Mouse (Mus musculus) embryo, embryonic 10 days (tissue): Measurements from ENCODE around the gene Shkbp1.

Source experiments
- DNase-seq: peaks from one replicate; pipeline ENCODE4 v3.0.0-alpha.2; 2015; ENCODE audit warnings: low spot score

The Shkbp1 gene

DNA sequence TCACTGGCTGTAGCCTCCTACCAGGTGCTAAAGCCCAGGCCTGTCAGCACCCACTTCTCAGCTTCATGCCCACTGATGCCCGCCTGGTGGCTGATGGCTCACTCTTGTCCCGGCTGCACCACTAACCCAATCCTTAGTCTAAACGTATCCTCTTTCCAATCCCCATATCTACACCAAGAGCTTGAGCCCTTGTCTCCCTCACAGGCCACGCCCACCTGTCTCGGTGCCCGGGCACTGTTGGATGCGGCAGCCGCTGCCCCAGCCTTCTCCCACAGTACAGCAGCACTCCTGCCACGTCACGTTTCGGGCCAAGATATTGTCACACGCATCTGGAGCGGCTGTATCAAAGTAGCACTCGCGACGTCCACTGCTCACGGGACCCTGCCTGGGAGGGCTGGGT, 45.5 kb downstream of the Shkbp1 start:
- DNase-seq, result peak; percentile 51

DNA sequence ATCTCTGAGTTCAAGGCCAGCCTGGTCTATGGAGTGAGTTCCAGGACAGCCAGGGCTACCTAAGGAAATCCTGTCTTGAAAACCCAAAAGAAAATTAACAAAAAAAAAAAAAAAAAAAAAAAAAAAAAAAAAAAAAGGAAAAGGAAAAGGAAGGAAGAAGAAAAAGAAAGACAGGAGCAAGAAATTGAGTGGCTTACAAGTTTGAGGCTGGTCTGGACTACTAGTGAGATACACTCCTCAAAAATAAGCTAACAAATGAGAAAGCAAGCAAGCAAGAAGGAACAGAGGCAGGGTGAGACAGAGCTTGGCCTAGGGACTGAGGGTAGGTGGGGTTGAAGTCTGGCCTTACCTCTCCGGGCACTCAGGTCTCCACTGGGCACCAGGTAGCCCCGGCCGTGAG, 46.0 kb downstream of the Shkbp1 start:
- DNase-seq, result no peak

DNA sequence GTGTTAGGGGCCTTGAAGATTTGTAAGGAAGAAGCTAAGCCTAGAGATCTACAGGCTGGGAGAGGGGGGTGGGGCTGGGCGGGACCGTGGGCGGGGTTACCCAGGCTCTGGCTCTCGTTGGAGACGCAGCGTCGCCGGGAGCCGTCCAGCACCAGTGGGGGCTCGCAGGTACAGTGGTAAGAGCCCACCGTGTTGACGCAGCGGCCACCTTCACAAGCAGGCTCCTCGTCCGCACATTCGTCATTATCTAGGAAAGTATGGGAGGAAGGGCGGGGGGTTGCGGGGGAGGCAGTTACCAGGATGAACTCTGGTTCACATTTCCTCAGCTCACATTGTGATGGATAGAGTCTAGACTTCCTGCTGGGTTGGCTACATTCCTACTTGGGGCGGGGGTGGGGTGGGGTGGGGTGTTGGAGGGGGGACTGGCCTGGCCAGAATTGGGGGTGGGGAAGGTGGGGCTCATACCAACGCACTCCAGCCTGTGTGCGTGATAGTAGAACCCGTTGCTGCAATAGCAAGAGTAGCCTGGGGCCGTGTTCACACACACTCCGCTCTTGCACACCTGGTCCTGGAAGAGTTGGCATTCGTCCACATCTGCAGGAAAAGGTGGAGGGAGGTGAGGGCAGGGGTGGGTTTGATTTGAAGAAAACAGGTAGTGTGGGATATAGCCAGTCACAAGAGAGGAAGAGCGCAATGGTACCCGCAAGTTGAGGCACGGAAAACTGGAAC, 46.8 kb downstream of the Shkbp1 start:
- DNase-seq, result peak; percentile 42

DNA sequence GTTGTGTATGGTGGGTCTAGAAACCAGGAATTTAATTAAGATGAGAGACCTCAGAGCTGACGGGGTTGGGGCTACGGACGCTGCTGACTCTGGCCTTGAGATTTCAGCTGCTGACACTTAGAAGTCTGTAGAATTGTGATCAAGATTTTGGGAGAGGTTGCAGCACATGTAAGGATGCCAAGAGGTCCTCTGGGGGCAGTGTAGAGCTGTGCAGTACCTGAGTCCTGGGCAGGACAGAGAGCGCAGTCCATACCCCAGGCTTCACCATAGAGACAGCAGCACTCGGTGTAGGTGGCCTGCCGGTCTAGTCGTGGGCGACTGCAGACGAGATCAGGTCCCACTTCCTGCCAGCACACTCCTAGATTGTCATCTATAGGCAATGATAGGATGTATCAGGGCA, 48.3 kb downstream of the Shkbp1 start:
- peak; percentile 26 for DNase-seq

DNA sequence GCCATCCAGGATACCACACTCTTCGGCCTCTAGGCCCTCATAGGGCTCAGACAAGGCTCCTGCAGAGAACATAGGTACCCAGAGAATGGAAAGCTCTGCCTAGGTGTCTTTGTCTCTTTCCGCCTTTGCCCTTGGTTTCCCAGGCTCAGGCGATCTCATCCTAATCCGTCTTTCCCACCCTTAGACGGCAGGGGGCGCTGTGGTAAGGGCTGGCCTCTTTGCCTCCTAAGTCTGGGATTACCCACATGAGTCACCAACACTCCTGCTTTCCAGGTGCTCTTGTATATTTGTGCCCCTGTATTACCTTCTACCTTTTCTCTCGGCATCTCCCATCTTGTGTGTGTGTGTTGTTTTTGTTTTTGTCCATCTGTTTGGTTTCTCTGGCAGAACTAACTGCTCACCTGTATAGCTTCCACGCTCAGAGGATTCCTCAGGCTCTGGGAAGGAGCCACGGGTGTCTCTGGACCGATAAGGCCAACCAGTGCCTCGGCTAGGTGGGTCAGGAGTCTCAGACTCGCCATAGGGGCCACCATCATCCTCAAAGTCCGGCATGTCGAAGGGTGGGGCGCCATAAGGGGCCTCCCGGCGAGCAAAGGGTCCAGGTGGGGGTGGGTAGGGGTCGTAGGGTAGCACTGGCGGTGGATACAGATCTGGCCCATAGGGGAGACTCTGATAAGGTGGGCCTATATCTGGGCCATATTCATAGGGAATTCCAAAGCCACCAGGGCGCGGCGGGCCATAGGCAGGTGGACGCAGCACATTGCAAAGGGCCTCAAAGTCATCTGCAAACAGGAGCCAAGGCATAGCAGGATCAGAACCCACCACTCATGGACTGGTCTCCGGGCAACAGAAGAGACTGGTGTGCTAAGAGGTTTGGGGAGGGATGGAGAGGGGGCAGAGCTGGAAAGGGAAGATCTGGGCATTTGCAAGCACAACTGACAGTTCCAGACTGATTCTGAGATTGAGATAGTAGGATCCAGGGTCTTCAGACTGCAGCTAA, 49.4 kb downstream of the Shkbp1 start:
- peak; percentile 57 for DNase-seq

DNA sequence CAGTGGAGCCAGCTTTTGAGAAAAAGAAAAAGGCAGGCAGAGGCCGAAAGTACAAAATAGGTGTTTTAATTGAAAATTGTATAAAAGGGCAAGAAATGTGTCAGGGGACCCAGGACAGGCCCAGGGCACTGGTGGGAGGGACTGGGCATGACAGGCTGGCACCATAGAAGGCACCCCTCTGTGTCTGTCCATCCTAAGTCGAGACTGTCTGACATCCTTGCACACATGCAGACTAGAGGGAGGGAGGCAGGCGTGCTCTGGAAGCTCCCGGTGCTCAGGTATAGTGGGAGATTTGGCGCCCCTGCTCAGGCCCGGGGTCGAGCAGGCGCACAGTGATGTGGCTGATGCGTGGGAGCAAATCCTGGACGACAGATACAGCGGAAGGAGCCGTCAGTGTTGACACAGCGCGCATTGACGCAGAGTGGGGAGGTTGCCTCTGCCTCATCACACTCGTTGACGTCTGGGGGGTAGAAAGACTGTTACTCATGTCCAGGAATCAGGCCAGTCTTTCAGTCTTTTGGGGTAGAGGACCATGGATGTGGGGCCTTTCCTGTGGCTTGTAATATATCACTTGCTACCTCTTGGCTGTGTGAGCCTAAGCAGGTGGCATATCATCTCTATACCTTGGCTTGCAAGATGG, 50.6 kb downstream of the Shkbp1 start:
- no peak for DNase-seq

DNA sequence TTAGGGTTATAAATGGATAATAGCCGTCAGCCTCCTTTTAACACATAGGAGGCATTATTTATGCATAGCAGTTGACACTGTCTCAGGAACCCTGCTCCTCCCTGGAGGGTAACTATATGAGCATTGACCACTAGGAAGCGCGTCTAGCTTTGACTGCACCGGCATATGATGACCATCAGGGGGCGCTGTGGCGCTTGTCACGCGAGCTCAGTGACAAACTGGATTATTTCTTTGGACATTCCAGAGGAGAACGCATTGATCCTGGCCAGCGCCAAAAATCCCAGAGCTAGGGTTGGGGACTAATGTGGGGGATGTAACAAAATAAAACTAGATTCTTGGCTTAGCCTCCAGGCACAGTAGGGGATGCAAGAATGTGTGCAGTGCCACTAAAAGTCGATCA, 53.6 kb downstream of the Shkbp1 start:
- DNase-seq, result peak; percentile 89

DNA sequence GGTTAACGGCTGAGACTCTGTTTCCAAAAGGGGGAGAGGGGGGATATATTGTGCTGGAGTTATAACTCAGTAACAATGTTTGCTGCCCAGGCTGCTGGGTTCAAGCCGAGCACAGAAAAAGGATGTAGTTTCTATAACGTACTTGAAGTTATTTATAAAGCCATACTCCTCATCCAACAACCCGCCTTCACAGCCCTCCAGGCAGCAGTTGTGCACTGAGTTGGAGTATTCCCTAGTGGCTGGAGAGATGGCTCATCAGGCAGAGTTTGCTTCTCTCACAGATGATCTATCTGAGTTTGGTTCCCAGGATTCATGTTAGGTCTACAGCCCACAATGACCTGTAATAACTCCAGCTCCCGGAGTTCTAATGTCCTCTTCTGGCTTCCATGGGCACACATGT, 55.0 kb downstream of the Shkbp1 start:
- no peak for DNase-seq

DNA sequence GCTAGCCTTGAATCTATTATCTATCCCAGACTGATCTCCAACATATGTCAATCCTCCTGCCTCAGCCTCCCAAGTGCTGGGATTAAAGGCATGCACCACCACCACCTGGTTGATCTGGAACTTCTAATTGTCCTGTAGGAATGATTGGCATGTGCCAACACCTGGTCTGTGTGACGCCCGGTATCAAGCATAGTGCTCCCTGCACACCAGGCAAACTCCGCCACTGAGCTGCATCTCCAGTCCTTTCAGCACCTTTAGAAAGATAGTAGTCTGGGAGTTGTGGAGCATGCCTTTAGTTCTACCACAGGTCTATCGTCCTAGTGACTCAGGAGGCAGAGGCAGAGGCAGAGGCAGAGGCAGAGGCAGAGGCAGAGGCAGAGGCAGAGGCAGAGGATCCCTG, 55.5 kb downstream of the Shkbp1 start:
- DNase-seq, result no peak

DNA sequence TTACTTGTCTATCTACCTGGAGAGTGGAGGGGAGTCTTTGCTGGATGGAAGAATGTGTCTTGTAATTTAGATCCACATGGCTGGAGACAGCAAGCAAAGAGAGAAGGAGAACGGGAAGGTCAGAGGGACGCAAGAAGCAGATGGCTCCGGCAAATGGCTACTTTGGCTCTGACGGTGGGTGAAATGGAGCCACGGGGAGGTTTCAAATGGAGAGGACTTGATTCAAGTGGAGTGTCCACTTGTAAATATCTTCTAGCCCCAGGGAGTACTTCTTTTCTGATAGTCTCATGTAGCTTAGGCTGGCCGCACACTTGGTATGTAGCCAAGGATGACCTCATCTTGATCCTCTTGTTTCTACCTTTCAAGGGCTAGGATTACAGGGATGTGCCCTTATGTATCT, 57.0 kb downstream of the Shkbp1 start:
- no peak for DNase-seq

DNA sequence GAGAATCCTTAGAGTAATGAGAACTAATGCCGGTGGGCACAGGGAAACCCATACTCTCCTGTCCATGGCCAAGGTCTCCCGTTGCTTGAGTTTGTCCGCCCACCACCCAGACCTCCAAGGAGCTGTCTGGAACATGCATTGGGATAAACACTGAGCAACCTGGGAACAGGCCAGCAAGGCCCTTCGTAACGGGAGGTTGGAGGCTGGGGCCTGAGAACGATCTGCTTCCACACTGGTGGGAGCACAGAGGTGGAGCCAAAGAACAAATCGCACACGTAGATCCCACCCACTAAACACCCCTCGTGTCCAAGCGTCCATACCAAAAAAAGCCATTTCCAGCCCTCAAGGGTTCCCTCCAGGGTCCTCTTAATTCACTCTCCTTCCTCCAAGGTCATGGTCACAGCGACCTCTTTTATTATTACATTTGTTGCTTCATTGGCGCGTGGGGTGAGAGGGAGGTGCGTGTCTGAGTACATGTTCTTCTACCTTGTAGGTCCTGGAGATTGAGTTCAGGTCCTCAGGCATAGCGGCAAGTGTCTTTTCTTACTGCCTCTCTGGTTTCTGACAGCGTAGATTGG, 57.7 kb downstream of the Shkbp1 start:
- DNase-seq, result no peak

DNA sequence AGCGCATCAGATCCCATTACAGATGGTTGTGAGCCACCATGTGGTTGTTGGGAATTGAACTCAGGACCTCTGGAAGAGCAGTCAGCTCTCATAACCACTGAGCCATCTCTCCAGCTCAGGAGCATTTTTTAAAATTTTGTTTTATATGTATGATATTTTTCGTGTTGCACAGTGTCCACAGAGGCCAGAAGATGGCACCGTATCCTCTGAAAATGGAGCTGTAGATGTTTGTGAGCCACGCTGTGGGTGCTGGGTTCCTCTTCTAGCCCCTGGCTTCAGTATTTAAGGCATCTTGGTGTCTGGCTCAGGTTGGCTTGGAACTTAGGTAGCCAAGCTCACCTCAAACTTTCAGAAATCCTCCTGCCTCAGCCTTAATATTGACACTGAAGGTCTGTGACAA, 59.3 kb downstream of the Shkbp1 start:
- no peak for DNase-seq

DNA sequence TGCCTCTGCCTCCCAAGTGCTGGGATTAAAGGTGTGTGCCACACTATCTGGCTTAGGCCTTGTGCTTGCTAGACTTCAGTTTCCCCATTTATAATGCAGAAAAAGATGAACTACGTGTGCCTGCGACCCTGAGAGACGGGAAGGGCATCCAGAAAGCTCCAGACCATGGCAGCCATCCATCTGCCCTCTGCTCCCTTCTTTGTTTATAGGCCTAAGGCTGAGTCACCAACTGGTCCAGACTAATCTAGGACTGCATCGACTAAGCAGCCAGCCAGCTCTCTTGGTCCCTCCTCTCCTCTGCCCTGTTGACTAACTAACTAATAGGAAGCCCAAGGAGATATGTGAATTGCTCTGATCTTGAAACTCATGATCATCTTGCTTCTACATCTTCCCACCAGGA, 59.9 kb downstream of the Shkbp1 start:
- DNase-seq, result no peak
